Mouse (Mus musculus) embryonic facial prominence, embryonic 14.5 days (tissue): ENCODE measurements around the gene Tor4a. TPM values are rescaled to one million over a fixed set of nuclear protein-coding genes. Genes with fewer than 3 reads are reported as not detected.

Source experiments
- ATAC-seq: fragments of 200-750 bp; cut with Nextera tagmentation; 2 replicates; pipeline ENCODE4 v1.8.0; 2017; ENCODE audit warnings: low read depth, moderate number of reproducible peaks, moderate TSS enrichment
- DNase-seq: peaks from one replicate; pipeline ENCODE4 v3.0.0-alpha.2; 2015; ENCODE audit warnings: low spot score
- H3K27ac ChIP-seq: fragments of 300-500 bp; sonication (generic); replicated peaks from 2 replicates; pipeline ENCODE4 v1.5.1; 2014; ENCODE audit warnings: low read depth, mild to moderate bottlenecking, low read length, moderate library complexity
- H3K27me3 ChIP-seq: fragments of 300-500 bp; sonication (generic); replicated peaks from 2 replicates; pipeline ENCODE4 v1.6.1; 2014; ENCODE audit warnings: low read length; ENCODE audit not compliant: control insufficient read depth, insufficient read depth
- H3K36me3 ChIP-seq: fragments of 300-500 bp; sonication (generic); 2 replicates; pipeline ENCODE4 v1.6.1; 2014; ENCODE audit warnings: low read length, mixed read lengths; ENCODE audit not compliant: control insufficient read depth, insufficient read depth
- H3K4me1 ChIP-seq: fragments of 300-500 bp; sonication (generic); 2 replicates; pipeline ENCODE4 v1.6.1; 2014; ENCODE audit warnings: antibody characterized with exemption, low read length; ENCODE audit not compliant: control insufficient read depth, insufficient read depth
- H3K4me2 ChIP-seq: fragments of 300-500 bp; sonication (generic); 2 replicates; pipeline ENCODE4 v1.6.1; 2014; ENCODE audit warnings: low read depth, mild to moderate bottlenecking, low read length, moderate library complexity, mixed read lengths
- H3K4me3 ChIP-seq: fragments of 300-500 bp; sonication (generic); 2 replicates; pipeline ENCODE4 v1.5.1; 2014; ENCODE audit warnings: low read depth, mild to moderate bottlenecking, low read length
- H3K9ac ChIP-seq: fragments of 300-500 bp; sonication (generic); 2 replicates; pipeline ENCODE4 v1.6.1; 2014; ENCODE audit warnings: low read depth, mild to moderate bottlenecking, low read length, moderate library complexity, mixed read lengths
- H3K9me3 ChIP-seq: fragments of 300-500 bp; sonication (generic); 2 replicates; pipeline ENCODE4 v1.6.1; 2016; ENCODE audit warnings: low read length; ENCODE audit not compliant: control insufficient read depth
- WGBS: fragments of 180-500 bp; shearing (Covaris S2); extraction: QIAGEN DNeasy Blood & Tissue Kit; methylation state at CpG from one replicate; pipeline ENCODE4 v1.1.7; 2014; 5-methylcytosine and 5-hydroxymethylcytosine counted together
- polyA plus RNA-seq: library from polyadenylated mRNA; unstranded; fragments of >200 nt; fragmentation: Nextera tagmentation; extraction: Ambion mirVana; gene quantifications from 2 replicates; pipeline ENCODE4 v1.2.1, GENCODE M21; 2014

Tor4a gene
- polyA plus RNA-seq, 1 experiment from 2014 or later, result 7.5 TPM

DNA sequence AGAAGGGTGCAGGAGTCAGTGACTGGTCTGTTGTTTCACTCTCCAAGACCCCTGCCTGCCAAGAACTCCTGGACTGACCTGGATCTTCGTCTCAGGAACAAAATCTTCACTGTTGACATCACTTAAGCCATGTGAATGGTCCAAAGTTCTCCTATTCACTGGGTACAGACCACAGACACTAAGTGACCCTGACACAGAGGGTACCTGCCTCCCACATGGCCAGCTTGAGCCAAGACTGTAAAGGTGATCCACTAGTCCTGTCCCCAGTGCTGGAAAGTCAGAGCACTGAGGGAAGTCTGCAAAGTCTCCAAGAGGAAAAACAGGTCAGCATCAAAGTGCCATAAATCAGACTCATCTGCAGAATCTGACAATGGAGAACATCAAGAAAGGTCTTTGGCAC is 10.9 kb upstream of the Tor4a start:
- 72% methylated on average over 1 of the region's 1 CpGs for WGBS
- Histone ChIP-seq H3K36me3 (peaks cover 62% of the 10 kb centered on the region), H3K27ac (no peak overlapping the region)

DNA sequence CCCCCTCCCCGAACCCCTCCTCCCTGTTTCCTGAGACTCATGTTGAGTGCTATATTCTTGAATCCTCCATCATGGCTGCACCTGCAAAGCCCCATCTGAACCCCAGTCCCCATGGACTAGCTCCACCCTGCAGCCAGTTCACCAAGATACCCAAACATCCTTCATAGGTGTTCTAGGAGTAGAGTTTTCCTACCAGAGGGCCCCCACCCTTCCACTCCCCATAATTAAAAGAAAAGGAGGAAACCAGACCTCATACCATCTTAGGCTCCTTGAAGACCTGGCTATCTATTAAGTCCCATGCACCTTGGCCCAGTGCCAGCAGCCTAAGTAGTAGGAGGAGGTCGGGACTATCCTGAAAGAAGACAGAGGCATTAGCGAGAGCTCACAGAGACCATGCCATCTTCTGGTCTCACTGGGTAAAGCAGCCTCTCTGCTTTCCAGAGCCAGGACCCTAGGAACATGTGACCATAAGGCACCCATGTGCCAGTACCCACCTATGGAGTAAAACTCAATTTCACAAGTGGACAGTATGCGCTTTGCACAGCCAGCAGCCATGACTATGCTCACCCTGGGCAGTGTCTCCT is 7.0 kb upstream of the Tor4a start:
- H3K27me3 ChIP-seq, result no peaks in the 10 kb centered on the region
- H3K4me1 ChIP-seq, result no peaks in the 10 kb centered on the region
- 63% methylated on average over 4 of the region's 4 CpGs for WGBS
- ATAC-seq (no peak), DNase-seq (no peak)
- no peak overlapping the region for H3K9ac ChIP-seq
- H3K36me3 ChIP-seq, result peaks cover 95% of the 10 kb centered on the region
- H3K4me2 ChIP-seq, result no peak overlapping the region
- H3K27ac ChIP-seq, result no peak overlapping the region
- no peak overlapping the region for H3K4me3 ChIP-seq
- no peaks in the 10 kb centered on the region for H3K9me3 ChIP-seq

More for the DNA sequence above, 10.9 kb upstream of the Tor4a start:
- no peak overlapping the region for H3K9ac ChIP-seq
- DNase-seq (no peak), ATAC-seq (no peak)
- H3K9me3 ChIP-seq, result no peaks in the 10 kb centered on the region
- H3K4me3 ChIP-seq, result no peak overlapping the region
- H3K27me3 ChIP-seq, result no peaks in the 10 kb centered on the region
- H3K4me1 ChIP-seq, result peaks cover 11% of the 10 kb centered on the region
- H3K4me2 ChIP-seq, result no peak overlapping the region

DNA sequence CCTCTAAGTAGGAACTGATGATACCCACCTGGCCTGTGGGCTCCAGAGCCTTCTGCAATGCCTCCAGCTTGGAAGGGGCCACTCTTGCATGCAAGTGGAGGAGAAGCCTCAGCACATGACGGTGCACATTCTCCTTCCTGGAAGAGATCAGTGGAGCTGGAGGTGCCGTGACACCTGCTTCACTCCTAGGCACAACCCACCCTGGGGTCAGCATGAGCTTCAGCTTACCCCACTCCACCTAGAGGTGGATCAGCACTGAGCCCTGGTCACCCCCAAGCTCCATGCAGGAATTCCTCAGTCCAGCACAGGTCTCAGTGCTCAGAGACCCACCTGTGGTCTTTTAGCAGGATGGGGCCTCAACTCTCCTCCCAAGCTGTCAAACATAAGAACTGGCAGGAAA is 3.9 kb upstream of the Tor4a start:
- Histone ChIP-seq H3K27me3 (peaks cover 14% of the 10 kb centered on the region), H3K27ac (no peak overlapping the region), H3K4me2 (no peak overlapping the region), H3K9me3 (no peaks in the 10 kb centered on the region), H3K9ac (no peak overlapping the region), H3K4me1 (no peaks in the 10 kb centered on the region), H3K36me3 (peaks cover 76% of the 10 kb centered on the region), H3K4me3 (no peak overlapping the region)
- ATAC-seq (no peak), DNase-seq (no peak)
- 100% methylated on average over 2 of the region's 2 CpGs for WGBS

DNA sequence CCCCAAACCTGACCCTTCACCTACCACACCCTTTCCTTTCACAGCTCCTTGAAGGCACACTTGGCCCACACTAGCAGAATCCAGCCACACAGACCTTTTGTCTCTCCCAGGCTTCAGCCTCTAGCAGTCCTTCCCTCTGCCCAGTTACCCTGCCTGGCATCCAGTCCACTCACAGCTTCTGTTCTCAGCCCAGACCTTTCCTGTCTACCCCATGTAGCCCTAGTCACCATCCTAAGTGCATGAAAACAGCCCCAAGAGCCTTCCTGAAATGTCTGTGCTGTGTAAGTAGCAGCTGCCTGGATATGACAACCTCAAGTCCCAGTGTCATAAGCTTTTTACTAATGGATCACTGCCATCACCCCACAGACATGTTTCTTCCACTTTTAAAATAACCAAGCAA is 1.3 kb upstream of the Tor4a start:
- no peak overlapping the region for H3K27ac ChIP-seq
- no peak overlapping the region for H3K9ac ChIP-seq

DNA sequence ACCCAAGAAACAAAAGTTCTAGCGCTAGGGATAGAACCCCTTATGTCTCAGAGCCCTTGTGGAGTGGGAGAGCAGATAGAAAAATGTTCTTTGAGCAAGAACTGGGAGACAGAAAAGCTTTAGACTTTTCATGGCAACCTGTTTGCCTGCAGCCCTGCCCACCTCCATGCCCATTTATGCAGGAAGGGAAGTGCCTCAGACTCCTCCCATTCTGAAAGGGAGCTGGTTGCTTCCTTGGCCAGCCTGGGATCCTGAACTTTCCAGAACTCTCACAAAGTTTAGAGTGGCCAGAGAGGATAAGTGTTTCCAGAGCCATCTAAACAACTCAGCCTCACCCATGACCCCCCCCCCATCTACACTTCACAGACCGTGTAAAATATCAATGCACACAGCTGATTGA is 505 bp upstream of the Tor4a start:
- H3K27me3 ChIP-seq, result peaks cover 28% of the 10 kb centered on the region
- H3K36me3 ChIP-seq, result peaks cover 42% of the 10 kb centered on the region
- H3K27ac ChIP-seq, result peak overlapping the region; percentile 13; the same call in 1 of the 2 replicates
- no peak for ATAC-seq
- H3K4me1 ChIP-seq, result no peaks in the 10 kb centered on the region; the same call in 1 of the 2 replicates
- no peaks in the 10 kb centered on the region for H3K9me3 ChIP-seq
- H3K9ac ChIP-seq, result no peak overlapping the region
- 16% methylated on average over 2 of the region's 2 CpGs for WGBS
- DNase-seq, result no peak
- no peak overlapping the region for H3K4me3 ChIP-seq
- H3K4me2 ChIP-seq, result peak overlapping the region; percentile 51

More for the DNA sequence above, 1.3 kb upstream of the Tor4a start:
- Histone ChIP-seq H3K4me3 (no peak overlapping the region), H3K36me3 (peaks cover 50% of the 10 kb centered on the region), H3K9me3 (no peaks in the 10 kb centered on the region), H3K4me2 (no peak overlapping the region), H3K27me3 (peaks cover 28% of the 10 kb centered on the region), H3K4me1 (no peaks in the 10 kb centered on the region; the same call in 1 of the 2 replicates)
- ATAC-seq (no peak), DNase-seq (no peak)

DNA sequence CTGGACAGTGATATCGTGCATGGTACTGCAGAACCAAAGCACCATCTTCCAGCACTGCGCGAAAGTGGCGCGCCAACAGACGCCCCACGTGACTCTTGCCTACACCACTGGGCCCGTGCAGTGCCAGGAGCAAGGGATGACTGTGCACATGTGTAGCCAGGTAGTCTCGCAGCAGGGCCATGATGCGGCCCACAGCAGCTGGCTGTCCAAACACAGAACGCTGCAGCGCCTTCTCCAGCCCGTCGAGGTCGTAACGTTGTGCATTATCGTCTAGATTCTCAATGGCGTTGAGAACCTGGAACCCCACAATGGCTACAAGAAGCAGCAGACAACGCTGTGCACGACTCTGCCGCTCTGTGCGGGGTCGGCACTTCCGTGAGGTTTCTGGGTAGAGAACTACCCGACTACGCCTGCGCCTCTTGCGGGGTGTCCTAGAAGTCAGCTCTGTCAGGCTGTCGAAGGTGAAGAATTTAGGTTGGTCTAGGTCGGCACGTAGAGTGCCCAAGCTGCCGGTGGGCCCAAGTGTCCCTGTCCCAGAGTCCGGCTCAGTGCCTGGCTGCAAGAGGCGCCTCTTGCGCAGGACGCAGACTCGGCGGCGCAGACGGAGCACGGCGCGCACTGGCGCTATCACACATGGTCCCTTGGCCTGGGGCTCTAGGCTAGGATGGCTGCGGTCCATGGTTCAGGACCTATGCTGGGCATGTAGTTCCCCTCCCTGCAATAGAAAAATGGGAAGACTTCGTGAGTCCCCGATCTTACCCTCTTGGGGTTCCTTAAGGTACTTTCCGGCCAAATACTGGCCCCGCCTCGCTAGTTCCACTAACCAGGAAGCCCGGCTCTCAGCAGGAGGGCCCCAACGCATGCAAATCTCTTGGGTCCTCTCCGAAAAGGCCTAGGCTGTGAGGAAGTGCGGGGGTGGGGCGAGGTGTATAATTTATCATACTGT is 1.2 kb downstream of the Tor4a start:
- ATAC-seq, result no peak
- no peak for DNase-seq
- peak overlapping the region; percentile 28 for H3K4me3 ChIP-seq
- no peak overlapping the region for H3K27ac ChIP-seq
- peaks cover 25% of the 10 kb centered on the region for H3K36me3 ChIP-seq
- no peaks in the 10 kb centered on the region for H3K9me3 ChIP-seq
- H3K4me2 ChIP-seq, result peak overlapping the region; percentile 51
- no peaks in the 10 kb centered on the region; the same call in 1 of the 2 replicates for H3K4me1 ChIP-seq
- 21% methylated on average over 55 of the region's 55 CpGs for WGBS
- peak overlapping the region; percentile 46 for H3K9ac ChIP-seq
- peaks cover 28% of the 10 kb centered on the region for H3K27me3 ChIP-seq

DNA sequence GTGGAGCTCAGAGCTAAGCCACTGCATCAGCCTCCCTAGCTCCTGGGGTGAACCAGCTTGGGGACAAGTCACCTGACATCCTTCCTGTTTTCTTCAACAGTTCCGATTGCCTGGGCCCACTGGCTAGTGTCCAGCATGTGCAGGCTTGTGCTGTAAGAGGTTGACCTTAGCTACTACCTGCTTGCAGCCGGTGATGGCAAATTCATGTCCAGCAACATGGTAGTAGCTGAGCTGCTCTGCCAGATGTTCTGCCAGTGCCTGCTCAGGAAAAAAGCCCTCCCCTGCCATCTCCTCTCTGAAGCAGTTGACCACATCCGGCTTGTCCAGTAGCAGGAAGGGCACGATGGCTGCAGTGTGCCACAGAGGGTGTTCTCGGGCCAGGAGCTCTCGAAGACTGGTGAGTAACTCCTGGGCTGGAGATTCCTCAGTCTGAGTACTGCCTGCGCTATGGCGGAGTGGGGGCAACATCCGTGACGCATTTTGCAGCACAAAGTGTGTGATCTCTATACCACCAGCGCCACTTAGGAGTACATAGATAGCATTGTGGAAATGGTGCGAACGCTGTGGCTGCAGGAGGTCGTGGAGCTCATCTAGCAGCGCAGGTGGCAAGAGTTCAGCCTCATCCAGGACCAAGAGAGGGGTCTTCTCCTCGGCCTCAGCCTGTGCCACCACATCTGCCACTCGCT is 2.1 kb downstream of the Tor4a start:
- Histone ChIP-seq H3K9ac (no peak overlapping the region), H3K4me2 (peak overlapping the region; percentile 51; the same call in 1 of the 2 replicates), H3K4me3 (no peak overlapping the region)

DNA sequence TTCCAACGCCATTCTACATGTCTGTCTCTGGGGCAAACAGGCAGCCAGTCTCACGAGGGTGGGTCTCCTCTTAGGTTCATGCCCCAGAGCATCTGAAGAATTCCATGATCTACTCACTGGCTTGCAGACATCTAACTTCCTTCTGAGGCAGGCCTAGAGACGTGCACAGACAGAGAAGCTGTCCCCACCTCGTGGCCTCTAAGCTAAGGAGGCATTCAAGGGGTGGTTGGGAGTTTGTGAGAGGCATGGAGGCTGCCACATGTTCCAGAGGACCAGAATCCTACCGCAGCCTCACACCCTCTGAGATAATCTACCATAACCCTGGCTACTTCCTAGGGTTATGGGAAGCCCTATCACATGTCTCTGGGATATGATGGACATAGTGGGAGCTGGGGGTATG is 2.7 kb downstream of the Tor4a start:
- DNase-seq, result no peak

More for the DNA sequence above, 2.1 kb downstream of the Tor4a start:
- H3K27me3 ChIP-seq, result peaks cover 28% of the 10 kb centered on the region
- DNase-seq (no peak), ATAC-seq (no peak)
- H3K36me3 ChIP-seq, result peaks cover 17% of the 10 kb centered on the region
- 86% methylated on average over 13 of the region's 17 CpGs for WGBS
- H3K4me1 ChIP-seq, result no peaks in the 10 kb centered on the region; the same call in 1 of the 2 replicates
- no peaks in the 10 kb centered on the region for H3K9me3 ChIP-seq
- H3K27ac ChIP-seq, result no peak overlapping the region

More for the DNA sequence above, 2.7 kb downstream of the Tor4a start:
- Histone ChIP-seq H3K9ac (no peak overlapping the region), H3K27me3 (peaks cover 28% of the 10 kb centered on the region), H3K4me1 (no peaks in the 10 kb centered on the region; the same call in 1 of the 2 replicates), H3K4me2 (no peak overlapping the region), H3K36me3 (peaks cover 10% of the 10 kb centered on the region; the same call in 1 of the 2 replicates), H3K9me3 (no peaks in the 10 kb centered on the region), H3K4me3 (no peak overlapping the region), H3K27ac (no peak overlapping the region)
- WGBS, result 79% methylated on average over 5 of the region's 5 CpGs
- no peak for ATAC-seq
